Mouse (Mus musculus) spleen, postnatal 36 days (tissue): ENCODE data around the gene Psmg1.
A peak's percentile ranks its signal among the peaks of the same experiment; 100 is the strongest.

Experiments
- DNase-seq, 2 experiments: peaks; one replicate each; pipeline ENCODE4 v3.0.0; 2022; ENCODE audit warnings: low spot score in 2 of 2, mixed read lengths in 1 of 2

The Psmg1 gene

DNA sequence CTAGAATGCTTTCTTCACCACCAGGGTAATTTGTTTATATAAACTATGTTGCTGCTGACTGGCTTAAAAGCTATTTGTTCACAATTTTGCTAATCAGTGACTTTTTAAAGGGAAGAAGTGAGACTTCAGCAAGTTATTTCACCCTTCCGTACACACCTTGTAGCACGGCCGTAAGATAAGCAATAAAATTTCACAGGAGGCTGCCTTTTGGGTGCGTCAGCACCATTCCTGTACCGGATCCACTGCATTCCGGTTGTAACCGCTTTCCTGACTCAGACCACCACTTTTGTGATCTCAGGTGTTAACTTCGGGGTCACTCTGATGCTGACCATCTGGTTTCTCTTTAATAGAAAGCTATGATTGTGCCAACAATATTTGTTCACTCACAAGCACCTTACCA, 32.7 kb downstream of the Psmg1 start:
- DNase-seq, result no peak

DNA sequence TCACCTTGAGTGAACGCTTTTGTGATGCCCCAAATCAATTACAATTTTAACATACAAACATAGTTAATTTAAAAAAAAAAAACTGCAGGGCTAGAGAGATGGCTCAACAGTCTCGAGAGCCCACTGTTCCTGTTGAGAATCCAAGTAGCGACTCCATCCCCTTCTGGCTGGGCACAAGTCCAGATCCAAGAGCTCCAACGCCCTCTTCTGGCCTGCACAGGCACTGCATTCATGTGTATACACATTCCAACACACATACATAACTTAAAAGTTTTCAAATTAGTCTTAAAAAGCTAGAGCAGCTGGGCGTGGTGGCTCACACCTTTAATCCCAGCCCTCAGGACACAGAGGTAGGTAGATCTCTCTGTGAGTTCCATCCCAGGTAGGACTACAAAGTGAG, 34.1 kb downstream of the Psmg1 start:
- DNase-seq, result no peak

DNA sequence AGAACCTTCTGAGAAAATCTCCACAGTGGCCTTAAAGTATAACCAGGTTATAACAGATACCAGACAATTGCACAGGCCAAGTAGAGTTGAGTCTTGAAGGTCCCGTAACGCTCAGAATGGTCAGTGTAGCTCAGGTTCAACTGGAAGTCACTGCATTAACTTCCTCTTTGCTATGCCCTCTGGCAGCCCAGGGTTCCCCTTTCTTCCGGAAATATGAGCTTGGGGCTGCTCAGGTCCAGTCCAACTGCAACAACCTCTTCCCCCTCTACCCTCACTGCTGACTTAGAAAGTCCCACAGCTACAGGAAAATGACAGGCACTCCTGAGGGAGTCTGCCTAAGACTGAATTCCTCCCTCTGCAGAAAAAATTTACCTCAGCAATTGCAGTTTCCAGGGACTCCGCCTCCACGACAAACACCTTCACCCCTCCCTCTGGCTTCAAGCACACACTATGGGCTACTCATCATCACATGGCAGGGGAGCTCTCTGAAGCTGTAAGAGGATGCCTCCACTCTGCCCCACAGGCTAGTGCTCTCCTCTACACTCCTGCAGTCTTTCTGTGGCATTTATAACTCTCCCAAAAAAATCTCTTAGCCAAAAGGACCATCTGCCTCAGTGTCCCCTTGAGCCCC, 34.9 kb downstream of the Psmg1 start:
- DNase-seq, result peak; percentile 28

GRCm38 (mm10) chr16:95954341-95954740, 36.4 kb downstream of the Psmg1 start:
- no peak for DNase-seq

- no peak for DNase-seq
Observed at GRCm38 (mm10) chr16:95953159-95953650, 37.6 kb downstream of the Psmg1 start.

DNA sequence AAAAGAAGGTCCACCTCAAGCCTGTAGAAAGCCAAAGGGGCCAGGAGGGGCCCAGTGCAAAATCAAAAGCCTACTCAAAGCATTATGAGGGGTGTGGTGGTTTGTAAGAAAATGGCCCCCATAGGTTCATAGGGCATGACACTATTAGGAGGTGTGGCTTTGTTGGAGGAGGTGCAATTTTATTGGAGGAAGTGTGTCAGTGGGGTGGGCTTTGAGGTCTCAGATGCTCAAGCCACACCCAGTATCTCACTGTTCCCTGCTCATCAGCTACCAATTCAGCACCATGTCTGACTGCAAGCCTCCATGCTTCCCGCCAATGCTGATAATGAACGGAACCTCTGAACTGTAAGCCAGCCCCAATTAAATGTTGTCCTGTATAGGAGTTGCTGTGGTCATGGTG, 39.3 kb downstream of the Psmg1 start:
- DNase-seq, result no peak

DNA sequence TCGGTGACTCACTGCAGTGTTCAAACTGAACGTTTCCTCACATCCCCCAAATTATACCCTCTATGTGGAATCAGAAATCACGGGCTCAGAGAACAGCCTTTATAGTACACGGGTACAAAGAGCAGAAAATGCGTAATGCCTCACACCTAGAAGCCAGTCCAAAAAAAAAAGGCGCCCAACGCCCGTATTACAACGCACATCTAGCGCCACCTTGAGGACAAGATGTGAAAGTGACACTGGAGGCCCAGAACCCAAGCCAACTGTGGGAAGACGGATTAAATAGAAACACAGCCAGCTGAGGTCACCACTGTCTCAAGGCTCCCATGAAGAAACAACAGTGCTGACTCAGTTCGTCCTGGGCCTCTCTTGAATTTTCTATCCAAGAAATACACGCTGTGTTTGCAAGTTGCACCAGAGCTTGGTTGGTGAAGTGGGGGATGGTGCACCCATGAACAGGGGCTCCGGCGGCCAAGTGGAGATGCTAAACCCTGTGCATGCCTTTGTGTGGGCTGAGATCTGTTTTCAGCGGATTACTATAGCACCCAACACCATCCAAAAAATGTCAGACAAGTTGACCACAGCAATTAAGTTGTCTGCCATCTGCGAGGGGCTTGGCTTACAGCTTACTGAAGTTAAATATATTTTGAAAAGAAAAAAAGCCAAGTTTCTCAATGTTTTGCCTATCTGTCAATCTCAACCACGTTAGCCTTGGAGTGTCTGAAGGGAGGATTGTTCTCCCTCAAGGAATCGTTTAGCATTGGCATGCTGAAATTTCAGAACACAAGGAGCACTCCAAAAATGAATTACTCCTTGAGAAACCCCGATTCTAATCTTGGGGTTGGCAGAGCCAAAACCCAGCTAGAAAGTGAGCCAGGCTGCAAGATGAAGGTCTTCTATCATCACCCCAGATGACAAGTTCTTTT, 45.1 kb downstream of the Psmg1 start:
- peak; percentile 45 to 54 for DNase-seq

- no peak for DNase-seq
Observed at GRCm38 (mm10) chr16:95943186-95943585, 47.6 kb downstream of the Psmg1 start.

DNA sequence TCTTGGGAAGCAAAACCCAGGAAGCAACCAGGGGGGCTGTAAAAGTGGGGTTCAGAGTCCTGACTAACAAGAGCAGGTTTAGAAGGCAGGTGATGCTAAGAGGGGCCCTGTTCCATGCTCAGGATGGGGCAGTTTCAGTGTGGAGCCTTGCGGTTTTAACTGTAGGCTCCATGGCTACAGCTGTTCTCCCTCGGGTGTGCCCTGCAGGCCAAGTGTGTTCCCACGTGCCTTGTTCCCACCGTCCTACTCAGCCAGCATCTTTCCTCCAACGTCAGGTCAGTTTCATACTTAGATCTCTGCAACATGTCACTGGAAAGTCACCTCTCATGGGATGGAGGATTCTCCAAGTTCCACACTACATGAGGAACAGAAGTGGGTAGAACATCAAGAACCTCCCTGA, 49.2 kb downstream of the Psmg1 start:
- DNase-seq, result no peak

GRCm38 (mm10) chr16:95935495-95935961, 55.2 kb downstream of the Psmg1 start:
- peak; percentile 8 to 9 for DNase-seq

GRCm38 (mm10) chr16:95932860-95933259, 57.9 kb downstream of the Psmg1 start:
- no peak for DNase-seq

- DNase-seq, result peak; percentile 16 to 36
Observed at GRCm38 (mm10) chr16:95931509-95931908, 59.3 kb downstream of the Psmg1 start.
